Mouse (Mus musculus) limb, embryonic 13.5 days (tissue): ENCODE measurements around the gene Myo10. TPM values are rescaled to one million over a fixed set of nuclear protein-coding genes. Genes with fewer than 3 reads are reported as not detected.
A peak's percentile ranks its signal among the peaks of the same experiment; 100 is the strongest.

Experiments
- ATAC-seq: fragments of 200-750 bp; cut with Nextera tagmentation; 2 replicates; pipeline ENCODE4 v1.8.0; 2017; ENCODE audit warnings: low read depth, moderate number of reproducible peaks, moderate TSS enrichment; ENCODE audit not compliant: low FRiP score
- H3K27ac ChIP-seq: fragments of 300-500 bp; sonication (generic); 2 replicates; pipeline ENCODE4 v1.5.1; 2015; ENCODE audit warnings: inconsistent platforms, mild to moderate bottlenecking, moderate library complexity
- H3K27me3 ChIP-seq: fragments of 300-500 bp; sonication (generic); 2 replicates; pipeline ENCODE4 v1.6.1; 2015; ENCODE audit warnings: mild to moderate bottlenecking, inconsistent platforms
- H3K36me3 ChIP-seq: fragments of 300-500 bp; sonication (generic); 2 replicates; pipeline ENCODE4 v1.6.1; 2015; ENCODE audit warnings: inconsistent platforms, mild to moderate bottlenecking, moderate library complexity
- H3K4me1 ChIP-seq: fragments of 300-500 bp; sonication (generic); 2 replicates; pipeline ENCODE4 v1.6.1; 2015; ENCODE audit warnings: inconsistent platforms
- H3K4me2 ChIP-seq: fragments of 300-500 bp; sonication (generic); replicated peaks from 2 replicates; pipeline ENCODE4 v1.6.1; 2015; ENCODE audit warnings: inconsistent platforms, mild to moderate bottlenecking, moderate library complexity
- H3K4me3 ChIP-seq: fragments of 300-500 bp; sonication (generic); 2 replicates; pipeline ENCODE4 v1.5.1; 2015; ENCODE audit warnings: moderate library complexity, mild to moderate bottlenecking, inconsistent platforms
- H3K9ac ChIP-seq: fragments of 300-500 bp; sonication (generic); 2 replicates; pipeline ENCODE4 v1.6.1; 2015; ENCODE audit warnings: mild to moderate bottlenecking, inconsistent platforms
- H3K9me3 ChIP-seq: fragments of 300-500 bp; sonication (generic); 2 replicates; pipeline ENCODE4 v1.6.1; 2016; ENCODE audit warnings: inconsistent platforms
- WGBS: fragments of 180-500 bp; shearing (Covaris S2); methylation state at CpG from one replicate; pipeline ENCODE4 v1.1.7; 2015; 5-methylcytosine and 5-hydroxymethylcytosine counted together
- polyA plus RNA-seq: library from polyadenylated mRNA; unstranded; fragments of >200 nt; fragmentation: Nextera tagmentation; extraction: Ambion mirVana; gene quantifications from 2 replicates; pipeline ENCODE4 v1.2.1, GENCODE M21; 2015

Gene Myo10
- polyA plus RNA-seq, 1 experiment from 2014 or later = 30.3 TPM

DNA sequence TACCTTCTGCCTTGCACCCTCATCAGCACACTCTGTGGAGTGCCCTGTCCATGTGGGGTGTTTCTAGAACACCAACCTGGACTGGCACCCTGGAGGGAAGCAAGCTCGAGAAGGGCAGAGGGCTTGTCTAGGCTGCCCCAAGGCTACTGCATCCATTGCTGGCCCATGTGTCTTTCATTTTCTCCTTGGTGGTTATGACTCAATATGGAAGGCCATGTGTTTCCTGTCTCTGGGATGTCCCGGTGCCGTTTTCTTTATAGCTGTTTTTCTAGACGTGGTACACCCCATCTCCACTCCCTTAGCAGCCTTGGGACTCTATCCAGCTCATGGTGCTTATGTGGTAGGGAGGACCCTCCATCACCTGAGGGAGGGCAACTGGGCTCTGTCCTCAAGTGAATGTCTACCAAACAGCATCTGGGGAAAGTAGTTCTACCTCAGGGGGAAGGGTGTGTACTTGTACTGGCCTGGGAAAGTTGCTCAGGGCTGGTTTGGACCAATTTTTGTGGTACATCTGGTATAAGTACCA lies 76.8 kb downstream of the Myo10 start:
- 15% methylated on average over 4 of the region's 4 CpGs for WGBS
- Histone ChIP-seq H3K27me3 (no peaks in the 10 kb centered on the region), H3K27ac (no peak overlapping the region; the same call in 1 of the 2 replicates)

DNA sequence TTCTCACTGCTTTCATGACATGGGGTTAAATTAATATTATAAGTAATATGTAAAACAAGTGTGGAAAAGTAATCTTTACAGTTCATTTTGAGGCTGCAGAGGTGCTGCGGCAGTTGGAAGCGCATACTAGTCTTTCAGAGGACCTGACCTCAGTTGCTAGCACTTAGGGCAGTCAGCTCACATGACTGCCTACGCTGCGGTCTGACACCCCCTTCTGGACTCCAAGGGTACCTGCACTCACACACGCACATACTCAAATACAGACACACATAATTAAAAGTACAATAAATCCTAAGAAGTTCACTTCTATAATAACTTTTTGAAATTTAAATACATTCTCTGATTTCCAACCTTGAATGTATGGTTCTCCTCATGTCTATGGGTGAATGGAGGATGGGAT lies 80.3 kb downstream of the Myo10 start:
- H3K9me3 ChIP-seq = no peaks in the 10 kb centered on the region
- peaks cover 38% of the 10 kb centered on the region for H3K36me3 ChIP-seq
- H3K27ac ChIP-seq = no peak overlapping the region
- H3K27me3 ChIP-seq = no peaks in the 10 kb centered on the region
- H3K9ac ChIP-seq = no peak overlapping the region
- H3K4me2 ChIP-seq = no peak overlapping the region
- H3K4me3 ChIP-seq = no peak overlapping the region
- WGBS = 96% methylated on average over 5 of the region's 5 CpGs
- H3K4me1 ChIP-seq = peaks cover 33% of the 10 kb centered on the region
- ATAC-seq = no peak

More for the DNA sequence above, 76.8 kb downstream of the Myo10 start:
- ATAC-seq = peak; percentile 28; the same call in 1 of the 2 replicates
- Histone ChIP-seq H3K9ac (no peak overlapping the region), H3K4me2 (no peak overlapping the region), H3K9me3 (no peaks in the 10 kb centered on the region), H3K4me1 (peaks cover 17% of the 10 kb centered on the region), H3K36me3 (peaks cover 20% of the 10 kb centered on the region), H3K4me3 (no peak overlapping the region)

DNA sequence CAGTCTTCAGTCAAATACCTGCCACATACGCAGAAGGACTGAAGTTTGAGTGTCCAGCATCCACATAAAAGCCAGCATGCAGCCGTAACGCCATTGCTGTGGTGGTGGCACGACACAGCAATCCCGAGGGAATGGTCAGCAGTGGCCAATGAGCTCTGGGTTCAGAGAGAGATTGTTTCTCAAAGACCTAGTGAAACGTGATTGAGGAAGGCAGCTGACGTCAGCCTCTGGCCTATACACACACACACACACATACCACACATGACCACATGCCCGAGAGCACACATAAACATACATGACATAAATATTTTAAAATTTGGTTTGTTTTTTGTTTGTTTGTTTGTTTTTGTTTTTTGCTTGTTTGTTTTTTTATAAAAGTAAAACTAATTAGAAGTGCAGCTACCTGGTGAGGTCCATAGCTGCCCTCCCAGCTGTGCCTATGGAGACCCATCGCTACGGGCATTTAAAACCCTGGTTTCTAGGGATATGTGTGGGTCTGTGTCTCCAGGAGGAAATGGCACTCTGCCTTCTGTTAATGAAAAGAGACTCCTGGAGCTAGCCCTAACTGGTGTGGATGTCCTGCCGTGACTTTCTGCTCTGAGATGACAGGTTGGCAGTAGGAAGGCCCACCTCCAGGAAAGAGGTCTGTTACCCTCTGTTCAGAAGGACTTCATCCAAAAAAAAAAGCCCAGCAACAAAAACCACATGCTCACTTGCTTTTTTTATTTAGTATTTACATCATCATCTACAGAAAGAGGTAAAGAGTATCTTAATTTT lies 82.7 kb downstream of the Myo10 start:
- no peak for ATAC-seq
- Histone ChIP-seq H3K9me3 (no peaks in the 10 kb centered on the region), H3K4me2 (no peak overlapping the region), H3K27me3 (no peaks in the 10 kb centered on the region), H3K9ac (no peak overlapping the region), H3K4me1 (peaks cover 24% of the 10 kb centered on the region), H3K4me3 (no peak overlapping the region), H3K36me3 (peaks cover 43% of the 10 kb centered on the region), H3K27ac (no peak overlapping the region)
- 77% methylated on average over 11 of the region's 11 CpGs for WGBS

DNA sequence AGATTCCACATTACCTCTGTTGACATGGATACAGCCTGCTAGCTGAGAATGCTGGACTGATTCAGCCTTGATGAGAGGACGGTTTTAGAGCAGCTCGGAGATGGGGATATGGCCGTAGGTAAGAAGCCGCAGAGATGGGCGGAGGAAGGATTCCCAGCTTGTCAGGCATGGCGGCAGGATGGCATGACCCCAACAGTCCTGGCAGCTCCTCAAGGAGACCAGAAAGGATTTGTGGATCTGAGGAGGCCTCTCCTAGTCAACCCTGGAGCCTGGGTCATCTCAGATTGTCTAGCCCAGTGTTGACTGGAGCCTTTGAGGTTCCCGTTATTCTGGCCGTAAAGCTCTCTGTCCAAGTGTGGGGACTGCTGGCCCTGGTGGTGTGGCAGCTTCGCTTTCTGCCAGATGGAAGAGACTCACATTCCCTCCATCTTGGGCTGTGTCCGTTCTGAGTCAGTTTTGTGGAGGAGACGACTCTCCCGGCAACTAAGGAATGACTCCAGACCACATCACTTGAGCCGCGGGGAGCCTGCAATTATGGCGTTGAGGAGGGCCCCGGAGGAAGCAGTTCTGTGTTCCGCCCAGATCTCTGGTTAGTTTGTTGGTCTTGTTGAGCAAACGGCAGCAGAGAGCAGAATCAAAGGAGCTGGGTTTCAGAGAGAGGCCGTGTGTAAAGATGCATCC lies 84.7 kb downstream of the Myo10 start:
- Histone ChIP-seq H3K36me3 (peaks cover 36% of the 10 kb centered on the region), H3K27ac (peak overlapping the region; percentile 67), H3K4me2 (peak overlapping the region; percentile 19), H3K9ac (no peak overlapping the region), H3K9me3 (no peaks in the 10 kb centered on the region), H3K27me3 (no peaks in the 10 kb centered on the region), H3K4me3 (no peak overlapping the region), H3K4me1 (peaks cover 24% of the 10 kb centered on the region)
- WGBS = 48% methylated on average over 19 of the region's 19 CpGs
- ATAC-seq = no peak

DNA sequence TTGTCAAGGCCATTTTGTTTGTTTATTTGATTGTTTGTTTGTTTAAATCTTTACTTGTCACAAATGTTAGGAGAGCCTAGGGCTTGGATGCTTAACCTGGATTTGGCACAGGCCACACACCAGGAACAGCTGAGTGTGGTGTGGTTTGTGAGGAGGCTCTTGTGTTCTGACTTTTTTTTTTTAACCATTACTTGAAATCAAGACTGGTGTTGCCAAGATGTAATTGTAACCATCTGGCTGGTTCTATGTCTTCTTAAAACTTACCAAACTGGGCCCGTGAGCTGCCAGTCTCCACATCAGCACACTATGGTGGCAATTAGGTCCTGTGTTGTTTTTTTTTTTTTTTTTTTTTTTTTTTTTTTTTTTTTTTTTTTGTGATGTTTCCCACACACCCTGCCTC lies 85.6 kb downstream of the Myo10 start:
- Histone ChIP-seq H3K4me2 (no peak overlapping the region), H3K27me3 (no peaks in the 10 kb centered on the region), H3K9me3 (no peaks in the 10 kb centered on the region), H3K9ac (no peak overlapping the region), H3K27ac (0 out of 2 replicates have a peak overlapping the region, but pooled peaks have one; percentile 67), H3K4me1 (peaks cover 32% of the 10 kb centered on the region), H3K4me3 (no peak overlapping the region), H3K36me3 (peaks cover 27% of the 10 kb centered on the region)
- 12% methylated on average over 1 of the region's 1 CpGs for WGBS
- no peak for ATAC-seq

DNA sequence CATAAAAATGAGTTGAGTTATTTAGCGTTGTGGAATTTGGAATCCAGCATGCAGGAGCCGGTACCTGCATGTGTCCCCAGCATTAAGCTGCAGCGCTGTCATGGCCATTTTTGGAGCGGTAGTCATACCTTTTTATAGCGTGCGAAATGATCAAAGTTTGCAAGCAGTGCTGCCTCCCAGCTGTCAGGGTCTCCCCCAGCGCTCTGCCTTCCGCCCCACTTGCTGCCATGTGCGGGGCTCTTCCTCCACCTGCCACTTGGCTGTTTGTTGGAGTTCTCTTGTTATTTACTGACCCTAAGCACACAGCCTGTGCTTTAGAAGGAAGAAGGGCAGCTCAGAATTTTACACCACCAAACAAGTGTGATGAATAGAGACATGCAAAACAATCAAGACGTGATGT lies 88.6 kb downstream of the Myo10 start:
- Histone ChIP-seq H3K4me2 (no peak overlapping the region), H3K9me3 (no peaks in the 10 kb centered on the region), H3K4me1 (peaks cover 37% of the 10 kb centered on the region), H3K4me3 (no peak overlapping the region), H3K27ac (no peak overlapping the region), H3K27me3 (no peaks in the 10 kb centered on the region), H3K36me3 (peaks cover 31% of the 10 kb centered on the region), H3K9ac (no peak overlapping the region)
- no peak for ATAC-seq
- WGBS = 54% methylated on average over 10 of the region's 10 CpGs

DNA sequence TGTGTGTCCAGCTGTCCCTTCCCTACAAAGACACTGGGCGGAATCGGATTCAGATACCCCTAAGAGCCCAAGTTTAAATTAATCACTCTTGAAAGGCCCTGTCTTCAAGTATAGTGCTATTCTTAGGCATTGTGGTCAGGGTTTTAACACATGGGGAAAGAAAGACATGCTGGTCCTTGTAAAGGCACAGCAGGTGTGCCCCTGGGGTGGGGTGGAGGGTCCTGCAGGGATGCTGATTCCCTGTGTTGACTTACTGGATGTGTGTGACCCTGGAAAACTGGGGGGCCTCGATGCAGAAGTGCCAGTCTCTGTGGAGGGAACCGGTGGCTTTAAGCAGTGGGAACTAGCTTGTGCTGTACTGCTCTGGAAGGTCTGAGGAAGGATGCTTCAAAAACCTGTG lies 90.6 kb downstream of the Myo10 start:
- 57% methylated on average over 4 of the region's 4 CpGs for WGBS
- no peak overlapping the region for H3K27ac ChIP-seq
- ATAC-seq = no peak

DNA sequence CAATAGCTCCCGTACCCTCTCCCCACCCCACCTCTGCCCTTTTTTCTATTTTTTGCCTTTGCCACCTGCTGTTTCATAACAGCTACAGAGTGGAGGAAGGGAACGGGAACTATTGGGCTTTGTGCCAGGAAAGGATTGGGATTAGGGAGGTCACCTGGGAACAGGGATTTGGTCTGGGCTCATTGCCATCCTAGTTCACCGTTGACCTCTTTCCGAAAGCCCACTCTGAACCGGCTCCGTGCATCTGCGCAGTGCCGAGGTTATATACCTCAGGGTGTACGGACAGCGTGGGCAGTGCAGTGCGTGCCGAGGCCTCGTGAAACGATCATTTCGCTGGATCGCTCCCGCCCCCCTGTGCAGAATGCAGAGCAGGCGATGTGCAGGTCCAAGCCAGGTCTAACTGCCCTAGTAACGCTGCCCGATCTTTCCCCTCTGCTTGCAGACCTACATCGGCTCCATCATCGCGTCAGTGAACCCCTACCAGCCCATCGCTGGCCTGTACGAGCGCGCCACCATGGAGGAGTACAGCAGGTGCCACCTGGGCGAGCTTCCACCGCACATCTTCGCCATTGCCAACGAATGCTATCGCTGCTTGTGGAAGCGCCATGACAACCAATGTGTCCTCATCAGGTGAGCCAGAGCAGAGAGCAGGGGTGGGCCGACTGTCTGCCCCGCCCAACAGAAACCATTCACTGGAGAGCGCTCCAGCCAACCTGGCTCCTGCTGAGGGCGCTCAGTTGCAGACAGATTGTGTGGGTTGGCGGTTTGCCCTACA lies 91.4 kb downstream of the Myo10 start:
- 57% methylated on average over 38 of the region's 38 CpGs for WGBS
- Histone ChIP-seq H3K27ac (no peak overlapping the region; the same call in 1 of the 2 replicates), H3K9me3 (no peaks in the 10 kb centered on the region), H3K27me3 (no peaks in the 10 kb centered on the region), H3K4me1 (peaks cover 22% of the 10 kb centered on the region), H3K4me3 (no peak overlapping the region), H3K4me2 (peak overlapping the region; percentile 42), H3K9ac (no peak overlapping the region), H3K36me3 (peaks cover 23% of the 10 kb centered on the region; the same call in 1 of the 2 replicates)
- peak; percentile 29; the same call in 1 of the 2 replicates for ATAC-seq

More for the DNA sequence above, 90.6 kb downstream of the Myo10 start:
- no peak overlapping the region for H3K4me3 ChIP-seq
- H3K36me3 ChIP-seq = peaks cover 23% of the 10 kb centered on the region; the same call in 1 of the 2 replicates
- H3K9ac ChIP-seq = no peak overlapping the region
- H3K27me3 ChIP-seq = no peaks in the 10 kb centered on the region
- H3K9me3 ChIP-seq = no peaks in the 10 kb centered on the region
- H3K4me1 ChIP-seq = peaks cover 23% of the 10 kb centered on the region
- H3K4me2 ChIP-seq = no peak overlapping the region; the same call in 1 of the 2 replicates

DNA sequence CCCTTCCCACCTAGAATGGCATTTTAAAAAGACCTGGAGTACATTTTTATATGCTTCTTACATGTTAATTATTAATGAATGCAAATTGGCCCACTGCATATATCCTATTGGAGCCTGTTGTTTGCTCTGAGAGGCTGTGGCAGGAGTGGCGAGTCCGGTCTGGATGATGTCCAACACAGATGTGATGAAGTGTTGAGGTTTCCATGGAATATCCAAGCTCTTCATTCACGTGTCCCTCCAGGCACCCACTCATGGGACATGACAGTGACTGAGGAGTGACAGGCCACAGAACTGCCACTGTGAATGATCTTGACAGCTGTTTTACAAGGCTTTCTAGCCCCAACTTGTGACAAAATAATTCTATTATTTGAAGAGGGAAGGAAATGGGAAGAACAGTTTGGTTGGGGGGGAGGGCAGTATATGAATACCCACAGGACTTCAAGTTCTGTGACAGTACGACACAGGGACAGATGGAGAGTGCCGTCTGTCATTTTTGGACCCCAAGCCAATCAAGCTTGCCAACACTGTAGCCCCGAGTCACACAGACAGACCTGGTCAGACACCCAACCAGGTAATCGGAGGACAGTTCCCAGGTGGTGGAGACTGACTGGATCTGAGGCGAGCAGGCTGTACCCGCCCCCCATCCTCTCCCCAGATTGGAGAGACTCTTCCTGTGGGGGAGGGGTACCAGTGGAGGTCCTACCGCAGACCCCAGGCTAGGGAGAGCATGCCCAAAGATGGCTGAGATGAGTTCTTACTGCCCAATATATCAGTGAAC lies 93.1 kb downstream of the Myo10 start:
- H3K4me1 ChIP-seq = peaks cover 22% of the 10 kb centered on the region
- H3K36me3 ChIP-seq = peaks cover 23% of the 10 kb centered on the region; the same call in 1 of the 2 replicates
- H3K4me3 ChIP-seq = no peak overlapping the region
- H3K27ac ChIP-seq = no peak overlapping the region
- H3K4me2 ChIP-seq = no peak overlapping the region
- no peaks in the 10 kb centered on the region for H3K27me3 ChIP-seq
- WGBS = 80% methylated on average over 10 of the region's 10 CpGs
- no peaks in the 10 kb centered on the region for H3K9me3 ChIP-seq
- H3K9ac ChIP-seq = no peak overlapping the region
- no peak for ATAC-seq

DNA sequence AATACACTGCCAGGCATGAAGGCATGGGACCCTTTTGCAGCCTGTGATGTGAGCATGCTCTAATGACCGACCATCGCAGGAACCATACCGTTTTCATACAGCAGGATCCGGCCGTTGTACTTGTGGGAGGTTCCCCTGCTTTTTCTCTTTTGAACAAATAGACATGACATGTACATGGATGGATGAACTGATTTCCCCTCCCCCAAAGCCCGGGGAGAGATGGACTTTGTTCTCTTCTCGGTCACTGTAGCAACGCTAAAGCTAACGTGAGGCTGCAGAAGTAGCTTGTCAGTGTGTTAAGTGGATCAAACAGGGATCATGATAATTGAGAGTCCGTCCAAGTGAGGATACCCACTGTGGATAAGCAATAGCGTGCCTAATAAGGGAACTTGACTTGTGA lies 93.7 kb downstream of the Myo10 start:
- Histone ChIP-seq H3K27ac (no peak overlapping the region), H3K9me3 (no peaks in the 10 kb centered on the region), H3K9ac (no peak overlapping the region), H3K4me2 (no peak overlapping the region), H3K27me3 (no peaks in the 10 kb centered on the region), H3K4me3 (no peak overlapping the region), H3K36me3 (peaks cover 29% of the 10 kb centered on the region), H3K4me1 (peaks cover 22% of the 10 kb centered on the region)
- WGBS = 83% methylated on average over 11 of the region's 11 CpGs
- no peak for ATAC-seq

DNA sequence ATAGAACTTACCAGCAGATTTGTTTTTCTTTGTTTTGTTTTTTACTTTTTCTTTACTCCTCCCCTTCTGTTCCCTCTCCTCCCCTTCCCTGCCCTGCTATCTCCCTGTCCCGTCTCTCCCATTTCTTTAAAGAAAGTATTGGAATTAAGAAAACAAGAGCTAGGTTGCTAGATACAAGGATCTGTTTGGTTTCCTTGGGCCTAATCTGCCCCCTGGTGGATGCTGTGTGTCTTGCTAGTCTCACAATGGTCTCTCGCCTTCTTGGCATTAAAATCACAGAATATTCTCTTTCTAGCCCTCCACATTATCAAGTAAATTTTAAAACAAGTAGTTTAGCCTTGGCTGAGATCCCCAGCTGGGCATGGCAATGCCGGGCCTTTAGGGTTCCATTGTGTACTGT lies 94.7 kb downstream of the Myo10 start:
- Histone ChIP-seq H3K4me2 (no peak overlapping the region), H3K36me3 (peaks cover 39% of the 10 kb centered on the region), H3K4me1 (peaks cover 22% of the 10 kb centered on the region), H3K9me3 (no peaks in the 10 kb centered on the region), H3K4me3 (no peak overlapping the region), H3K9ac (no peak overlapping the region), H3K27ac (no peak overlapping the region), H3K27me3 (no peaks in the 10 kb centered on the region)
- WGBS = 23% methylated on average over 3 of the region's 3 CpGs
- 0 out of 2 replicates have a peak, but pooled peaks have one; percentile 12 for ATAC-seq
